Mouse (Mus musculus) CH12.LX (cell line): ENCODE results near the gene Rxfp1. TPM values are rescaled to one million over a fixed set of nuclear protein-coding genes. Genes with fewer than 3 reads are reported as not detected.
A peak's percentile ranks its signal among the peaks of the same experiment; 100 is the strongest.

Experiments
- DNase-seq: peaks from one replicate; pipeline ENCODE4 v3.0.0-alpha.2; 2013; ENCODE audit errors: extremely low read depth
- H3K27ac ChIP-seq: 2 replicates; pipeline ENCODE4 v1.5.1; 2012; ENCODE audit warnings: low read depth, mild to moderate bottlenecking, control low read depth, moderate library complexity; ENCODE audit not compliant: insufficient read depth
- H3K27me3 ChIP-seq: replicated peaks from 2 replicates; pipeline ENCODE3; 2012; ENCODE audit warnings: inconsistent platforms
- H3K36me3 ChIP-seq, 2 experiments: replicated peaks in 1 of 2; 2 replicates each; pipeline versions ENCODE3 to v1.6.1; 2012; ENCODE audit warnings: inconsistent platforms in 1 of 2, low read length in 1 of 2, mild to moderate bottlenecking in 1 of 2, mixed read lengths in 1 of 2, moderate library complexity in 1 of 2; ENCODE audit not compliant: control insufficient read depth in 1 of 2, insufficient read depth in 1 of 2
- H3K4me1 ChIP-seq, 2 experiments: 2 replicates each; pipeline ENCODE4 v1.6.1; 2012; ENCODE audit warnings: inconsistent platforms in 1 of 2, moderate library complexity in 1 of 2; ENCODE audit not compliant: insufficient read depth in 2 of 2, control insufficient read depth in 1 of 2
- H3K4me2 ChIP-seq: 2 replicates; pipeline ENCODE4 v1.6.1; 2012; ENCODE audit warnings: low read depth, mild to moderate bottlenecking, control low read depth; ENCODE audit not compliant: poor library complexity, insufficient read depth, severe bottlenecking
- H3K4me3 ChIP-seq, 3 experiments: fragments of 150-350 bp in 1 of 3; sonication (generic) in 1 of 3; replicated peaks in 1 of 3; 2 replicates each; pipeline versions ENCODE3 to v1.5.1; 2011 to 2012; ENCODE audit warnings: low read depth in 2 of 3, low read length in 2 of 3, mild to moderate bottlenecking in 2 of 3, moderate library complexity in 2 of 3, control low read depth in 1 of 3, improper control_type of control experiment in 1 of 3, inconsistent platforms in 1 of 3, mixed read lengths in 1 of 3; ENCODE audit not compliant: poor library complexity in 1 of 3
- H3K79me2 ChIP-seq: replicated peaks from 2 replicates; pipeline ENCODE4 v1.6.1; 2012; ENCODE audit warnings: mild to moderate bottlenecking, moderate library complexity; ENCODE audit not compliant: control insufficient read depth, poor library complexity, insufficient read depth, severe bottlenecking; ENCODE audit errors: extremely low read depth
- H3K9ac ChIP-seq: 2 replicates; pipeline ENCODE4 v1.6.1; 2012; ENCODE audit warnings: low read depth, mild to moderate bottlenecking, control low read depth, moderate library complexity; ENCODE audit not compliant: insufficient read depth
- H3K9me3 ChIP-seq: replicated peaks from 2 replicates; pipeline ENCODE3; 2012; ENCODE audit warnings: low read length, inconsistent platforms, mixed read lengths
- BHLHE40 ChIP-seq: IDR thresholded peaks from 2 replicates; pipeline ENCODE4 v1.6.1; 2011; ENCODE audit warnings: mild to moderate bottlenecking, low read depth, low read length, improper control_type of control experiment
- CHD2 ChIP-seq: IDR thresholded peaks from 2 replicates; pipeline ENCODE4 v1.6.1; 2011; ENCODE audit warnings: low read length, improper control_type of control experiment
- E2F4 ChIP-seq: IDR thresholded peaks from 2 replicates; pipeline ENCODE4 v1.6.1; 2011; ENCODE audit warnings: low read depth, low read length, improper control_type of control experiment; ENCODE audit not compliant: insufficient replicate concordance
- ELF1 ChIP-seq: IDR thresholded peaks from 2 replicates; pipeline ENCODE4 v1.6.1; 2014; ENCODE audit warnings: low read depth, mild to moderate bottlenecking, inconsistent platforms, low read length, improper control_type of control experiment
- ETS1 ChIP-seq: conservative IDR thresholded peaks from 2 replicates; pipeline ENCODE4 v1.6.1; 2012; ENCODE audit warnings: low read depth, mild to moderate bottlenecking, inconsistent platforms, low read length, improper control_type of control experiment, moderate library complexity
- HCFC1 ChIP-seq: IDR thresholded peaks from 2 replicates; pipeline ENCODE4 v1.6.1; 2012; ENCODE audit warnings: low read depth, mild to moderate bottlenecking, inconsistent platforms, low read length, improper control_type of control experiment
- IRF4 ChIP-seq: IDR thresholded peaks from 2 replicates; pipeline ENCODE4 v1.6.1; 2014; ENCODE audit warnings: low read depth, mild to moderate bottlenecking, inconsistent platforms, low read length, improper control_type of control experiment
- JUND ChIP-seq: conservative IDR thresholded peaks from 2 replicates; pipeline ENCODE4 v1.6.1; 2011; ENCODE audit warnings: low read depth, low read length, improper control_type of control experiment
- KAT2A ChIP-seq: IDR thresholded peaks from 2 replicates; pipeline ENCODE4 v1.6.1; 2012; ENCODE audit warnings: low read length, improper control_type of control experiment, inconsistent platforms; ENCODE audit not compliant: insufficient replicate concordance
- MAFK ChIP-seq: IDR thresholded peaks from 2 replicates; pipeline ENCODE4 v1.6.1; 2011; ENCODE audit warnings: low read length, improper control_type of control experiment; ENCODE audit not compliant: insufficient replicate concordance
- MAZ ChIP-seq: IDR thresholded peaks from 2 replicates; pipeline ENCODE4 v1.6.1; 2012; ENCODE audit warnings: low read depth, mild to moderate bottlenecking, inconsistent platforms, low read length, improper control_type of control experiment, moderate library complexity
- MEF2A ChIP-seq: IDR thresholded peaks from 2 replicates; pipeline ENCODE4 v1.6.1; 2014; ENCODE audit warnings: low read depth, mild to moderate bottlenecking, inconsistent platforms, low read length, improper control_type of control experiment, borderline replicate concordance
- MXI1 ChIP-seq: IDR thresholded peaks from 2 replicates; pipeline ENCODE4 v1.6.1; 2011; ENCODE audit warnings: mild to moderate bottlenecking, low read depth, low read length, improper control_type of control experiment
- MYC ChIP-seq: IDR thresholded peaks from 2 replicates; pipeline ENCODE4 v1.6.1; 2011; ENCODE audit warnings: low read depth, mild to moderate bottlenecking, improper control_type of control experiment, low read length
- NRF1 ChIP-seq: IDR thresholded peaks from 2 replicates; pipeline ENCODE4 v1.6.1; 2014; ENCODE audit warnings: low read depth, mild to moderate bottlenecking, inconsistent platforms, low read length, improper control_type of control experiment, moderate library complexity
- POLR2A ChIP-seq: IDR thresholded peaks from 2 replicates; pipeline ENCODE4 v1.6.1; 2011; ENCODE audit warnings: low read depth, mild to moderate bottlenecking, improper control_type of control experiment, low read length
- RCOR1 ChIP-seq: conservative IDR thresholded peaks from 2 replicates; pipeline ENCODE4 v1.6.1; 2012; ENCODE audit warnings: low read depth, mild to moderate bottlenecking, inconsistent platforms, low read length, improper control_type of control experiment
- SIN3A ChIP-seq: IDR thresholded peaks from 2 replicates; pipeline ENCODE4 v1.6.1; 2012; ENCODE audit warnings: low read length, improper control_type of control experiment, inconsistent platforms
- TBP ChIP-seq: conservative IDR thresholded peaks from 2 replicates; pipeline ENCODE4 v1.6.1; 2011; ENCODE audit warnings: low read depth, low read length, improper control_type of control experiment
- TCF12 ChIP-seq: IDR thresholded peaks from 2 replicates; pipeline ENCODE4 v1.6.1; 2014; ENCODE audit warnings: low read depth, mild to moderate bottlenecking, inconsistent platforms, low read length, improper control_type of control experiment
- UBTF ChIP-seq: IDR thresholded peaks from 2 replicates; pipeline ENCODE4 v1.6.1; 2012; ENCODE audit warnings: low read depth, mild to moderate bottlenecking, inconsistent platforms, low read length, improper control_type of control experiment, moderate library complexity
- ZC3H11A ChIP-seq: IDR thresholded peaks from 2 replicates; pipeline ENCODE4 v1.6.1; 2012; ENCODE audit warnings: low read depth, mild to moderate bottlenecking, inconsistent platforms, low read length, improper control_type of control experiment
- ZKSCAN1 ChIP-seq: IDR thresholded peaks from 2 replicates; pipeline ENCODE4 v1.6.1; 2012; ENCODE audit warnings: low read depth, inconsistent platforms, low read length, improper control_type of control experiment, borderline replicate concordance
- ZMIZ1 ChIP-seq: IDR thresholded peaks from 2 replicates; pipeline ENCODE4 v1.6.1; 2012; ENCODE audit warnings: low read depth, mild to moderate bottlenecking, inconsistent platforms, low read length, improper control_type of control experiment
- ZNF384 ChIP-seq: IDR thresholded peaks from 2 replicates; pipeline ENCODE4 v1.6.1; 2012; ENCODE audit warnings: low read depth, low read length, improper control_type of control experiment, inconsistent platforms
- dilution Hi-C: fragments of 300-500 bp; cut with MboI; formaldehyde crosslinking; loops from 2 replicates; pipeline ENCODE4 v1.14.3; 2020; ENCODE audit warnings: low sequenced_read_pairs; ENCODE audit not compliant: extremely low pct_unique_long_range_greater_than_20kb, extremely low pct_ligation_motif_present
- in situ Hi-C: fragments of 300-500 bp; cut with MboI; formaldehyde crosslinking; loops from 3 replicates; pipeline ENCODE4 v1.14.3; 2019; ENCODE audit warnings: low sequenced_read_pairs, low pct_ligation_motif_present, low pct_unique_long_range_greater_than_20kb, mixed read lengths
- polyA plus RNA-seq: library from polyadenylated mRNA; unstranded; fragments of >175 nt; gene quantifications from 2 replicates; pipeline ENCODE4 v1.2.1, GENCODE M21; 2012; ENCODE audit warnings: low read depth; ENCODE audit not compliant: insufficient read length
- total RNA-seq, 2 experiments: library from RNA; depleted of rRNA; stranded (reverse); fragments of 300-350 nt in 1 of 2; fragments of >200 nt in 1 of 2; gene quantifications; 2 replicates each; pipeline ENCODE4 v1.2.3; 2012 to 2014

The Rxfp1 gene
- total and polyA plus RNA-seq, 3 experiments, result 0.08 to 0.87 (median 0.68) TPM

DNA sequence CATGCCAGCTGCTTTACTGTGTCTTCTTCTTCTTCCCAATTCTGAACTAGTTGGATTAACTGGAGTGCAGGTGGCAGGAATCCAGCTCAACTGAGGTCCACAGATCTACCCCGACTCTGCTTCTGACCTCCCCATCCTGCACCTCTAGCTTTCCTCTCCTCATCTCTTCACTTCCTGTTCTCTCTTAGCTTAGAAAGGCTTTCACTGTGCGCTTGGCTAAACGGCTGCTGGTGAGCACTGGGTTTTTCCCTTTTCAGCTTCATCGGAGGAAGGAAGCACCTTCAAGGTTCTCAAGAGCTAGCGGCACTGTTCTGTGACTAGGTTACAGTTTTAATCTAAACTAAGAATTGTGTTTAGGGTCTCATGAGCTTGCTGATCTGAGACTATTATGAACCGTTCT, 8.9 kb upstream of the Rxfp1 start:
- Histone ChIP-seq H3K4me3 (peak overlapping the region in 1 of 3 experiments; percentile 36), H3K9ac (no peak overlapping the region), H3K79me2 (no peaks in the 10 kb centered on the region), H3K36me3 (no peaks in the 10 kb centered on the region), H3K4me2 (peak overlapping the region; percentile 69), H3K9me3 (no peaks in the 10 kb centered on the region), H3K27me3 (no peaks in the 10 kb centered on the region), H3K27ac (no peak overlapping the region), H3K4me1 (peaks cover 4 to 22% of the 10 kb centered on the region in 2 experiments; a peak in 3 of 4 replicates)
- TF ChIP-seq HCFC1, result no peak
- no peak for TF ChIP-seq ZNF384
- no peak for TF ChIP-seq NRF1
- no peak for TF ChIP-seq E2F4
- peak; percentile 50 for TF ChIP-seq POLR2A
- no peak for TF ChIP-seq ZC3H11A
- TF ChIP-seq TCF12, result peak; percentile 27; the same call in 1 of the 2 replicates
- TF ChIP-seq MAZ, result no peak
- TF ChIP-seq MYC, result no peak
- TF ChIP-seq ZKSCAN1, result no peak
- 0 out of 2 replicates have a peak, but pooled peaks have one; percentile 37 for TF ChIP-seq TBP
- TF ChIP-seq ETS1, result no peak
- no peak for TF ChIP-seq RCOR1
- TF ChIP-seq ELF1, result peak; percentile 69; the same call in 1 of the 2 replicates
- TF ChIP-seq SIN3A, result no peak
- 0 out of 2 replicates have a peak, but pooled peaks have one; percentile 21 for TF ChIP-seq BHLHE40
- TF ChIP-seq ZMIZ1, result no peak
- peak; percentile 83 for DNase-seq
- in situ Hi-C loops (no loop called here), dilution Hi-C loops (no loop called here)

DNA sequence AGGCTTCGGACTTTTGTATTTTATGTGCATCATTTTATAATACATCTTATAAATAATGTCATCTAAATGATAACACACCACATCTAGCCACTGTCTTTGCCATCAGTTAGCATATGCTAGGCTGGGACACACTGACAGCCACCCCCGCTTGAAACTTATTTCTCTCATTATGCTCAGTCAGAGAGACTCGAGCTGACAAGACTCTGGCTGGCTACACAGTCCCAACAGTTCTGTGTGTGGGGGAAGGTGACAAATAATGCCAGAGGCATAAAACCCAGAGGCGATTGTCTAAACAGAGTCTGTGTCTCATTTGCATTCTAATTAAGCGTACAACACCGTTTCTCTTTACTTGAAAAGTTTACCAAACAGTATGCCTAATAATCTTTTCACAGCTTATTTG, 7.4 kb upstream of the Rxfp1 start:
- H3K27me3 ChIP-seq, result no peaks in the 10 kb centered on the region
- H3K36me3 ChIP-seq, result no peaks in the 10 kb centered on the region
- no peak overlapping the region for H3K4me2 ChIP-seq
- H3K4me3 ChIP-seq, result no peak overlapping the region
- no peaks in the 10 kb centered on the region for H3K9me3 ChIP-seq
- in situ Hi-C loops (no loop called here), dilution Hi-C loops (no loop called here)
- peaks cover 4 to 22% of the 10 kb centered on the region in 2 experiments; a peak in 3 of 4 replicates for H3K4me1 ChIP-seq
- no peak for TF ChIP-seq MEF2A
- TF ChIP-seq JUND, result no peak
- TF ChIP-seq MAFK, result no peak
- TF ChIP-seq CHD2, result no peak
- TF ChIP-seq POLR2A, result no peak
- no peak for TF ChIP-seq MXI1
- no peak for TF ChIP-seq ZKSCAN1
- TF ChIP-seq ZNF384, result no peak
- TF ChIP-seq SIN3A, result no peak
- TF ChIP-seq NRF1, result no peak
- no peak for TF ChIP-seq ZC3H11A
- TF ChIP-seq HCFC1, result no peak
- TF ChIP-seq UBTF, result no peak
- TF ChIP-seq KAT2A, result no peak
- no peak for TF ChIP-seq IRF4
- no peaks in the 10 kb centered on the region for H3K79me2 ChIP-seq
- DNase-seq, result no peak
- H3K9ac ChIP-seq, result no peak overlapping the region
- no peak overlapping the region for H3K27ac ChIP-seq
